Mouse (Mus musculus) CH12.LX (cell line): Measurements from ENCODE around the gene Polr2b. TPM values are rescaled to one million over a fixed set of nuclear protein-coding genes. Genes with fewer than 3 reads are reported as not detected.

Source experiments
- DNase-seq: peaks from one replicate; pipeline ENCODE4 v3.0.0-alpha.2; 2013; ENCODE audit errors: extremely low read depth
- H3K27ac ChIP-seq: 2 replicates; pipeline ENCODE4 v1.5.1; 2012; ENCODE audit warnings: low read depth, mild to moderate bottlenecking, control low read depth, moderate library complexity; ENCODE audit not compliant: insufficient read depth
- H3K27me3 ChIP-seq: replicated peaks from 2 replicates; pipeline ENCODE3; 2012; ENCODE audit warnings: inconsistent platforms
- H3K36me3 ChIP-seq, 2 experiments: replicated peaks in 1 of 2; 2 replicates each; pipeline versions ENCODE3 to v1.6.1; 2012; ENCODE audit warnings: inconsistent platforms in 1 of 2, low read length in 1 of 2, mild to moderate bottlenecking in 1 of 2, mixed read lengths in 1 of 2, moderate library complexity in 1 of 2; ENCODE audit not compliant: control insufficient read depth in 1 of 2, insufficient read depth in 1 of 2
- H3K4me1 ChIP-seq, 2 experiments: 2 replicates each; pipeline ENCODE4 v1.6.1; 2012; ENCODE audit warnings: inconsistent platforms in 1 of 2, moderate library complexity in 1 of 2; ENCODE audit not compliant: insufficient read depth in 2 of 2, control insufficient read depth in 1 of 2
- H3K4me2 ChIP-seq: 2 replicates; pipeline ENCODE4 v1.6.1; 2012; ENCODE audit warnings: low read depth, mild to moderate bottlenecking, control low read depth; ENCODE audit not compliant: poor library complexity, insufficient read depth, severe bottlenecking
- H3K4me3 ChIP-seq, 3 experiments: fragments of 150-350 bp in 1 of 3; sonication (generic) in 1 of 3; replicated peaks in 1 of 3; 2 replicates each; pipeline versions ENCODE3 to v1.5.1; 2011 to 2012; ENCODE audit warnings: low read depth in 2 of 3, low read length in 2 of 3, mild to moderate bottlenecking in 2 of 3, moderate library complexity in 2 of 3, control low read depth in 1 of 3, improper control_type of control experiment in 1 of 3, inconsistent platforms in 1 of 3, mixed read lengths in 1 of 3; ENCODE audit not compliant: poor library complexity in 1 of 3
- H3K79me2 ChIP-seq: replicated peaks from 2 replicates; pipeline ENCODE4 v1.6.1; 2012; ENCODE audit warnings: mild to moderate bottlenecking, moderate library complexity; ENCODE audit not compliant: control insufficient read depth, poor library complexity, insufficient read depth, severe bottlenecking; ENCODE audit errors: extremely low read depth
- H3K9ac ChIP-seq: 2 replicates; pipeline ENCODE4 v1.6.1; 2012; ENCODE audit warnings: low read depth, mild to moderate bottlenecking, control low read depth, moderate library complexity; ENCODE audit not compliant: insufficient read depth
- H3K9me3 ChIP-seq: replicated peaks from 2 replicates; pipeline ENCODE3; 2012; ENCODE audit warnings: low read length, inconsistent platforms, mixed read lengths
- BHLHE40 ChIP-seq: IDR thresholded peaks from 2 replicates; pipeline ENCODE4 v1.6.1; 2011; ENCODE audit warnings: mild to moderate bottlenecking, low read depth, low read length, improper control_type of control experiment
- CHD1 ChIP-seq: IDR thresholded peaks from 2 replicates; pipeline ENCODE4 v1.6.1; 2012; ENCODE audit warnings: low read depth, low read length, improper control_type of control experiment, inconsistent platforms
- CHD2 ChIP-seq: IDR thresholded peaks from 2 replicates; pipeline ENCODE4 v1.6.1; 2011; ENCODE audit warnings: low read length, improper control_type of control experiment
- CTCF ChIP-seq, 2 experiments: IDR thresholded peaks in 1 of 2; conservative IDR thresholded peaks in 1 of 2; 2 replicates each; pipeline ENCODE4 v1.5.1; 2011 to 2012; ENCODE audit warnings: low read depth in 2 of 2, low read length in 2 of 2, improper control_type of control experiment in 1 of 2, inconsistent platforms in 1 of 2, mild to moderate bottlenecking in 1 of 2, moderate library complexity in 1 of 2
- E2F4 ChIP-seq: IDR thresholded peaks from 2 replicates; pipeline ENCODE4 v1.6.1; 2011; ENCODE audit warnings: low read depth, low read length, improper control_type of control experiment; ENCODE audit not compliant: insufficient replicate concordance
- ELF1 ChIP-seq: IDR thresholded peaks from 2 replicates; pipeline ENCODE4 v1.6.1; 2014; ENCODE audit warnings: low read depth, mild to moderate bottlenecking, inconsistent platforms, low read length, improper control_type of control experiment
- EP300 ChIP-seq: IDR thresholded peaks from 2 replicates; pipeline ENCODE4 v1.6.1; 2011; ENCODE audit warnings: low read length, improper control_type of control experiment
- ETS1 ChIP-seq: conservative IDR thresholded peaks from 2 replicates; pipeline ENCODE4 v1.6.1; 2012; ENCODE audit warnings: low read depth, mild to moderate bottlenecking, inconsistent platforms, low read length, improper control_type of control experiment, moderate library complexity
- GABPA ChIP-seq: IDR thresholded peaks from 2 replicates; pipeline ENCODE4 v1.6.1; 2012; ENCODE audit warnings: low read depth, low read length, improper control_type of control experiment, inconsistent platforms; ENCODE audit not compliant: insufficient replicate concordance
- HCFC1 ChIP-seq: IDR thresholded peaks from 2 replicates; pipeline ENCODE4 v1.6.1; 2012; ENCODE audit warnings: low read depth, mild to moderate bottlenecking, inconsistent platforms, low read length, improper control_type of control experiment
- IRF4 ChIP-seq: IDR thresholded peaks from 2 replicates; pipeline ENCODE4 v1.6.1; 2014; ENCODE audit warnings: low read depth, mild to moderate bottlenecking, inconsistent platforms, low read length, improper control_type of control experiment
- JUN ChIP-seq: IDR thresholded peaks from 2 replicates; pipeline ENCODE4 v1.6.1; 2011; ENCODE audit warnings: low read depth, mild to moderate bottlenecking, low read length, improper control_type of control experiment, moderate library complexity; ENCODE audit not compliant: insufficient read depth
- JUND ChIP-seq: conservative IDR thresholded peaks from 2 replicates; pipeline ENCODE4 v1.6.1; 2011; ENCODE audit warnings: low read depth, low read length, improper control_type of control experiment
- KAT2A ChIP-seq: IDR thresholded peaks from 2 replicates; pipeline ENCODE4 v1.6.1; 2012; ENCODE audit warnings: low read length, improper control_type of control experiment, inconsistent platforms; ENCODE audit not compliant: insufficient replicate concordance
- MAFK ChIP-seq: IDR thresholded peaks from 2 replicates; pipeline ENCODE4 v1.6.1; 2011; ENCODE audit warnings: low read length, improper control_type of control experiment; ENCODE audit not compliant: insufficient replicate concordance
- MAX ChIP-seq: IDR thresholded peaks from 2 replicates; pipeline ENCODE4 v1.6.1; 2011; ENCODE audit warnings: low read length, improper control_type of control experiment
- MAZ ChIP-seq: IDR thresholded peaks from 2 replicates; pipeline ENCODE4 v1.6.1; 2012; ENCODE audit warnings: low read depth, mild to moderate bottlenecking, inconsistent platforms, low read length, improper control_type of control experiment, moderate library complexity
- MEF2A ChIP-seq: IDR thresholded peaks from 2 replicates; pipeline ENCODE4 v1.6.1; 2014; ENCODE audit warnings: low read depth, mild to moderate bottlenecking, inconsistent platforms, low read length, improper control_type of control experiment, borderline replicate concordance
- MXI1 ChIP-seq: IDR thresholded peaks from 2 replicates; pipeline ENCODE4 v1.6.1; 2011; ENCODE audit warnings: mild to moderate bottlenecking, low read depth, low read length, improper control_type of control experiment
- MYC ChIP-seq: IDR thresholded peaks from 2 replicates; pipeline ENCODE4 v1.6.1; 2011; ENCODE audit warnings: low read depth, mild to moderate bottlenecking, improper control_type of control experiment, low read length
- NELFE ChIP-seq: IDR thresholded peaks from 2 replicates; pipeline ENCODE4 v1.6.1; 2011; ENCODE audit warnings: low read depth, low read length, improper control_type of control experiment
- NRF1 ChIP-seq: IDR thresholded peaks from 2 replicates; pipeline ENCODE4 v1.6.1; 2014; ENCODE audit warnings: low read depth, mild to moderate bottlenecking, inconsistent platforms, low read length, improper control_type of control experiment, moderate library complexity
- PAX5 ChIP-seq: IDR thresholded peaks from 2 replicates; pipeline ENCODE4 v1.6.1; 2012; ENCODE audit warnings: low read length, inconsistent platforms, mixed read lengths
- POLR2A ChIP-seq: IDR thresholded peaks from 2 replicates; pipeline ENCODE4 v1.6.1; 2011; ENCODE audit warnings: low read depth, mild to moderate bottlenecking, improper control_type of control experiment, low read length
- POLR2AphosphoS2 ChIP-seq: IDR thresholded peaks from 2 replicates; pipeline ENCODE4 v1.6.1; 2011; ENCODE audit warnings: low read depth, low read length, improper control_type of control experiment
- RAD21 ChIP-seq: IDR thresholded peaks from 2 replicates; pipeline ENCODE4 v1.6.1; 2011; ENCODE audit warnings: low read depth, mild to moderate bottlenecking, low read length, improper control_type of control experiment, moderate library complexity
- RCOR1 ChIP-seq: conservative IDR thresholded peaks from 2 replicates; pipeline ENCODE4 v1.6.1; 2012; ENCODE audit warnings: low read depth, mild to moderate bottlenecking, inconsistent platforms, low read length, improper control_type of control experiment
- SIN3A ChIP-seq: IDR thresholded peaks from 2 replicates; pipeline ENCODE4 v1.6.1; 2012; ENCODE audit warnings: low read length, improper control_type of control experiment, inconsistent platforms
- TBP ChIP-seq: conservative IDR thresholded peaks from 2 replicates; pipeline ENCODE4 v1.6.1; 2011; ENCODE audit warnings: low read depth, low read length, improper control_type of control experiment
- TCF12 ChIP-seq: IDR thresholded peaks from 2 replicates; pipeline ENCODE4 v1.6.1; 2014; ENCODE audit warnings: low read depth, mild to moderate bottlenecking, inconsistent platforms, low read length, improper control_type of control experiment
- UBTF ChIP-seq: IDR thresholded peaks from 2 replicates; pipeline ENCODE4 v1.6.1; 2012; ENCODE audit warnings: low read depth, mild to moderate bottlenecking, inconsistent platforms, low read length, improper control_type of control experiment, moderate library complexity
- USF1 ChIP-seq: IDR thresholded peaks from 2 replicates; pipeline ENCODE4 v1.6.1; 2014; ENCODE audit warnings: low read depth, mild to moderate bottlenecking, inconsistent platforms, low read length, improper control_type of control experiment
- USF2 ChIP-seq: conservative IDR thresholded peaks from 2 replicates; pipeline ENCODE4 v1.6.1; 2011; ENCODE audit warnings: low read depth, low read length, improper control_type of control experiment
- ZC3H11A ChIP-seq: IDR thresholded peaks from 2 replicates; pipeline ENCODE4 v1.6.1; 2012; ENCODE audit warnings: low read depth, mild to moderate bottlenecking, inconsistent platforms, low read length, improper control_type of control experiment
- ZKSCAN1 ChIP-seq: IDR thresholded peaks from 2 replicates; pipeline ENCODE4 v1.6.1; 2012; ENCODE audit warnings: low read depth, inconsistent platforms, low read length, improper control_type of control experiment, borderline replicate concordance
- ZMIZ1 ChIP-seq: IDR thresholded peaks from 2 replicates; pipeline ENCODE4 v1.6.1; 2012; ENCODE audit warnings: low read depth, mild to moderate bottlenecking, inconsistent platforms, low read length, improper control_type of control experiment
- ZNF384 ChIP-seq: IDR thresholded peaks from 2 replicates; pipeline ENCODE4 v1.6.1; 2012; ENCODE audit warnings: low read depth, low read length, improper control_type of control experiment, inconsistent platforms
- dilution Hi-C: fragments of 300-500 bp; cut with MboI; formaldehyde crosslinking; loops from 2 replicates; pipeline ENCODE4 v1.14.3; 2020; ENCODE audit warnings: low sequenced_read_pairs; ENCODE audit not compliant: extremely low pct_unique_long_range_greater_than_20kb, extremely low pct_ligation_motif_present
- in situ Hi-C: fragments of 300-500 bp; cut with MboI; formaldehyde crosslinking; loops from 3 replicates; pipeline ENCODE4 v1.14.3; 2019; ENCODE audit warnings: low sequenced_read_pairs, low pct_ligation_motif_present, low pct_unique_long_range_greater_than_20kb, mixed read lengths
- polyA plus RNA-seq: library from polyadenylated mRNA; unstranded; fragments of >175 nt; gene quantifications from 2 replicates; pipeline ENCODE4 v1.2.1, GENCODE M21; 2012; ENCODE audit warnings: low read depth; ENCODE audit not compliant: insufficient read length
- total RNA-seq, 2 experiments: library from RNA; depleted of rRNA; stranded (reverse); fragments of 300-350 nt in 1 of 2; fragments of >200 nt in 1 of 2; gene quantifications; 2 replicates each; pipeline ENCODE4 v1.2.3; 2012 to 2014

The Polr2b gene
- total and polyA plus RNA-seq, 3 experiments, result 88.0 to 133 (median 119) TPM

DNA sequence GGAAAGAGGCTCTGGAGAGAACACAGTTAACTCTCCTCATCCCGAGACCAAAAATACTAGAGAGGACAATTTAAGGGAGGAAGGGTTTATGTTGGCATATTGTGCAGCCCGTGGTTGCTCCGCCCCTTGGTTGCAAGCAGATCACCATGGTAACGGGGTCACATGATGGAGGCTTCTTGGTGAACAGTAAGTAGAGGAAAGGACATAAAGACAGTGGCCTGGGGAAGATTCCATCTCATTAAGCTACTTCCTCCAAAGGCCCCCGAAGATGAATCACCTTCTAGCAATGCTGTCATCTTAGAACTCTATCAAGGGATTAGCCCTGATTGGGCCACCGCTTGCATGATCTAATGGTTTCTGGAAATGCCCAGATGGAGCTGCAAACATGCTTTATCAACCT, 62.8 kb downstream of the Polr2b start (continued):
- no peak for TF ChIP-seq MYC
- TF ChIP-seq KAT2A, result no peak
- no peak for TF ChIP-seq CHD2
- no peak for TF ChIP-seq ZNF384
- peak; percentile 90 for TF ChIP-seq USF2
- TF ChIP-seq HCFC1, result no peak
- peak; percentile 62; the same call in 1 of the 2 replicates for TF ChIP-seq MAX

DNA sequence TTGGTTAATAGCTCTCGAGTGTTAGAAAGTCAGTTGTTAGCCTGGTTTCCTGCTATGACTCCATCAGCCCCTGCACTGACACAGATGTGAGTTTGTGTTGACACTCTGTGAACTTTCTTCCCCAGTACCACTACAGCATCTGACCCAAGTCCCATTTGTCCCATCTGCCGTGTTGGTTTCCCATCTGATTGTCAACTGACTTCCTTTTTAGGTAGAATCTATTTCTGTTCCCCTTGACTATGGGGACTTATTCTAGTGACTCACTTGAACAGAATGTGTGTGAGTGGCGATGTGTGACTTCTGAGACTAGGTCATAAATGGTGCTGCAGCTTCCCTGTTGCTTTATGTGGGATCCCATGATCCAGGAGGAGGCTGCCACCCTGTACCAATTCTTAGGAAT, 65.0 kb downstream of the Polr2b start:
- dilution Hi-C loops, result no loop called here
- peak; percentile 77 for DNase-seq
- in situ Hi-C loops, result loop anchor here (25.0 kb wide), 1 partner anchor 412 kb away; no protein-coding TSS in a partner anchor
- TF ChIP-seq GABPA, result no peak
- TF ChIP-seq IRF4, result peak; percentile 64
- no peak for TF ChIP-seq POLR2AphosphoS2
- no peak for TF ChIP-seq CHD1
- TF ChIP-seq MXI1, result no peak
- no peak for TF ChIP-seq MYC
- no peak for TF ChIP-seq JUN
- no peak for TF ChIP-seq USF2
- TF ChIP-seq MAZ, result no peak
- TF ChIP-seq KAT2A, result no peak
- TF ChIP-seq TBP, result no peak
- TF ChIP-seq ZNF384, result no peak
- TF ChIP-seq ZC3H11A, result no peak
- TF ChIP-seq USF1, result no peak
- no peak for TF ChIP-seq RCOR1
- TF ChIP-seq MAFK, result no peak
- no peak for TF ChIP-seq ELF1
- peak; percentile 79; the same call in 1 of the 2 replicates for TF ChIP-seq SIN3A
- TF ChIP-seq RAD21, result no peak
- TF ChIP-seq MEF2A, result peak; percentile 87
- no peak for TF ChIP-seq MAX
- TF ChIP-seq PAX5, result no peak
- no peak for TF ChIP-seq NELFE
- no peak for TF ChIP-seq CHD2
- TF ChIP-seq TCF12, result peak; percentile 40; the same call in 1 of the 2 replicates
- TF ChIP-seq UBTF, result no peak
- TF ChIP-seq ETS1, result peak; percentile 92
- peak; percentile 67 for TF ChIP-seq EP300
- no peak for TF ChIP-seq POLR2A
- TF ChIP-seq BHLHE40, result peak; percentile 67
- TF ChIP-seq ZKSCAN1, result no peak
- no peak for TF ChIP-seq CTCF (conservative IDR thresholded peaks at IDR 0.05 in 1 of 2, IDR thresholded peaks at IDR 0.05 in 1 of 2; ENCODE audit: low read depth in 2 of 2, low read length in 2 of 2)
- TF ChIP-seq ZMIZ1, result no peak
- TF ChIP-seq HCFC1, result no peak
- peak; percentile 24; the same call in 1 of the 2 replicates for TF ChIP-seq JUND
- no peak for TF ChIP-seq E2F4
- no peak for TF ChIP-seq NRF1

More for the DNA sequence above, 65.0 kb downstream of the Polr2b start:
- Histone ChIP-seq H3K36me3 (no peaks in the 10 kb centered on the region), H3K27ac (0 out of 2 replicates have a peak overlapping the region, but pooled peaks have one; percentile 24), H3K27me3 (no peaks in the 10 kb centered on the region), H3K4me3 (no peak overlapping the region), H3K9ac (no peak overlapping the region), H3K79me2 (no peaks in the 10 kb centered on the region), H3K4me2 (no peak overlapping the region), H3K9me3 (no peaks in the 10 kb centered on the region), H3K4me1 (peaks cover 20 to 66% of the 10 kb centered on the region in 2 experiments)
